Mouse (Mus musculus): ENCODE data around the gene Ptpro. TPM values are rescaled to one million over a fixed set of nuclear protein-coding genes. Genes with fewer than 3 reads are reported as not detected.
"Not testable (repeated sequence)": the region's sequence is repeated elsewhere in the genome, so short reads cannot be mapped to it uniquely, and the experiment has no call there.

The Ptpro gene
- polyA plus RNA-seq, 1 experiment: 11.3 TPM

- 75% methylated on average over 14 of the region's 14 CpGs for WGBS
- TF ChIP-seq POLR2A (IDR thresholded peaks at IDR 0.05; ENCODE audit: borderline replicate concordance, control insufficient read depth, low read depth, low read length): no peak
- no peak for TF ChIP-seq CTCF (IDR thresholded peaks at IDR 0.05; ENCODE audit: control insufficient read depth, insufficient read depth, low read length)
- Histone ChIP-seq H3K4me3 (replicated peaks; ENCODE audit: control insufficient read depth, low read depth, low read length) (no peak overlapping the region), H3K27ac (ENCODE audit: control insufficient read depth, insufficient read depth, low read depth, low read length, poor library complexity) (no peak overlapping the region), H3K4me1 (ENCODE audit: control insufficient read depth, insufficient read depth, low read length) (no peaks in the 10 kb centered on the region)
These were observed 173.6 kb downstream of the Ptpro start for GRCm38 (mm10) chr6:137425500-137426432.

- Histone ChIP-seq H3K27ac (ENCODE audit: control insufficient read depth, insufficient read depth, low read depth, low read length, poor library complexity) (no peak overlapping the region), H3K4me3 (replicated peaks; ENCODE audit: control insufficient read depth, low read depth, low read length) (no peak overlapping the region), H3K4me1 (ENCODE audit: control insufficient read depth, insufficient read depth, low read length) (no peaks in the 10 kb centered on the region)
- TF ChIP-seq CTCF (IDR thresholded peaks at IDR 0.05; ENCODE audit: control insufficient read depth, insufficient read depth, low read length) (no peak), POLR2A (IDR thresholded peaks at IDR 0.05; ENCODE audit: borderline replicate concordance, control insufficient read depth, low read depth, low read length) (no peak)
- WGBS: 45% methylated on average over 14 of the region's 14 CpGs
These were observed 181.5 kb downstream of the Ptpro start for GRCm38 (mm10) chr6:137433521-137434137.

- 79% methylated on average over 4 of the region's 4 CpGs for WGBS
- TF ChIP-seq POLR2A (IDR thresholded peaks at IDR 0.05; ENCODE audit: borderline replicate concordance, control insufficient read depth, low read depth, low read length) (no peak), CTCF (IDR thresholded peaks at IDR 0.05; ENCODE audit: control insufficient read depth, insufficient read depth, low read length) (no peak)
- no peak overlapping the region for H3K27ac ChIP-seq (ENCODE audit: control insufficient read depth, insufficient read depth, low read depth, low read length, poor library complexity)
These were observed 185.4 kb downstream of the Ptpro start for GRCm38 (mm10) chr6:137437486-137437885.

GRCm38 (mm10) chr6:137437902-137438580 lies 185.9 kb downstream of the Ptpro start:
- WGBS: 84% methylated on average over 16 of the region's 16 CpGs
- H3K4me3 ChIP-seq (replicated peaks; ENCODE audit: control insufficient read depth, low read depth, low read length): no peak overlapping the region
- H3K27ac ChIP-seq (ENCODE audit: control insufficient read depth, insufficient read depth, low read depth, low read length, poor library complexity): no peak overlapping the region
- H3K4me1 ChIP-seq (ENCODE audit: control insufficient read depth, insufficient read depth, low read length): no peaks in the 10 kb centered on the region
- TF ChIP-seq POLR2A (IDR thresholded peaks at IDR 0.05; ENCODE audit: borderline replicate concordance, control insufficient read depth, low read depth, low read length) (no peak), CTCF (IDR thresholded peaks at IDR 0.05; ENCODE audit: control insufficient read depth, insufficient read depth, low read length) (no peak)

More at GRCm38 (mm10) chr6:137437486-137437885, 185.4 kb downstream of the Ptpro start:
- Histone ChIP-seq H3K4me3 (replicated peaks; ENCODE audit: control insufficient read depth, low read depth, low read length) (no peak overlapping the region), H3K4me1 (ENCODE audit: control insufficient read depth, insufficient read depth, low read length) (no peaks in the 10 kb centered on the region)

GRCm38 (mm10) chr6:137440559-137441486 lies 188.7 kb downstream of the Ptpro start:
- Histone ChIP-seq H3K27ac (ENCODE audit: control insufficient read depth, insufficient read depth, low read depth, low read length, poor library complexity) (no peak overlapping the region), H3K4me1 (ENCODE audit: control insufficient read depth, insufficient read depth, low read length) (no peaks in the 10 kb centered on the region), H3K4me3 (replicated peaks; ENCODE audit: control insufficient read depth, low read depth, low read length) (no peak overlapping the region)
- TF ChIP-seq CTCF (IDR thresholded peaks at IDR 0.05; ENCODE audit: control insufficient read depth, insufficient read depth, low read length): no peak
- no peak for TF ChIP-seq POLR2A (IDR thresholded peaks at IDR 0.05; ENCODE audit: borderline replicate concordance, control insufficient read depth, low read depth, low read length)
- WGBS: 79% methylated on average over 19 of the region's 19 CpGs

- H3K27ac ChIP-seq (ENCODE audit: control insufficient read depth, insufficient read depth, low read depth, low read length, poor library complexity): no peak overlapping the region
- 83% methylated on average over 12 of the region's 12 CpGs for WGBS
- H3K4me3 ChIP-seq (replicated peaks; ENCODE audit: control insufficient read depth, low read depth, low read length): no peak overlapping the region
- TF ChIP-seq POLR2A (IDR thresholded peaks at IDR 0.05; ENCODE audit: borderline replicate concordance, control insufficient read depth, low read depth, low read length) (no peak), CTCF (IDR thresholded peaks at IDR 0.05; ENCODE audit: control insufficient read depth, insufficient read depth, low read length) (no peak)
- H3K4me1 ChIP-seq (ENCODE audit: control insufficient read depth, insufficient read depth, low read length): no peaks in the 10 kb centered on the region
These were observed 191.0 kb downstream of the Ptpro start for GRCm38 (mm10) chr6:137443089-137443488.

GRCm38 (mm10) chr6:137446116-137446515 lies 194.0 kb downstream of the Ptpro start:
- not testable (repeated sequence) for H3K4me1 ChIP-seq (ENCODE audit: control insufficient read depth, insufficient read depth, low read length); H3K27ac ChIP-seq (ENCODE audit: control insufficient read depth, insufficient read depth, low read depth, low read length, poor library complexity); H3K4me3 ChIP-seq (replicated peaks; ENCODE audit: control insufficient read depth, low read depth, low read length)
- 43% methylated on average over 7 of the region's 7 CpGs for WGBS
